Mouse (Mus musculus) spleen, adult 18-20 months (tissue): Measurements from ENCODE around the gene Hebp1.

ENCODE experiments used
- DNase-seq, 2 experiments: peaks; one replicate each; pipeline ENCODE4 v3.0.0; 2022; ENCODE audit warnings: mixed read lengths in 2 of 2

The Hebp1 gene

GRCm38 (mm10) chr6:135158509-135158908, 39.3 kb downstream of the Hebp1 start:
- no peak for DNase-seq

GRCm38 (mm10) chr6:135157496-135157895, 40.3 kb downstream of the Hebp1 start:
- DNase-seq = no peak

GRCm38 (mm10) chr6:135156597-135156996, 41.2 kb downstream of the Hebp1 start:
- DNase-seq = no peak

- no peak for DNase-seq
Measured at GRCm38 (mm10) chr6:135153719-135154118, 44.1 kb downstream of the Hebp1 start.

GRCm38 (mm10) chr6:135150311-135150710, 47.5 kb downstream of the Hebp1 start:
- DNase-seq = no peak

GRCm38 (mm10) chr6:135149722-135150121, 48.1 kb downstream of the Hebp1 start:
- DNase-seq = no peak

- DNase-seq = no peak
Measured at GRCm38 (mm10) chr6:135149175-135149574, 48.6 kb downstream of the Hebp1 start.

GRCm38 (mm10) chr6:135148506-135148905, 49.3 kb downstream of the Hebp1 start:
- no peak for DNase-seq

GRCm38 (mm10) chr6:135145976-135146375, 51.8 kb downstream of the Hebp1 start:
- DNase-seq = no peak

GRCm38 (mm10) chr6:135144516-135144915, 53.3 kb downstream of the Hebp1 start:
- DNase-seq = no peak

- no peak for DNase-seq
Measured at GRCm38 (mm10) chr6:135143151-135143550, 54.7 kb downstream of the Hebp1 start.

- no peak for DNase-seq
Measured at GRCm38 (mm10) chr6:135141451-135142147, 56.2 kb downstream of the Hebp1 start.

GRCm38 (mm10) chr6:135138746-135139145, 59.1 kb downstream of the Hebp1 start:
- no peak for DNase-seq

- DNase-seq = no peak
Measured at GRCm38 (mm10) chr6:135138207-135138606, 59.6 kb downstream of the Hebp1 start.

- DNase-seq = no peak
Measured at GRCm38 (mm10) chr6:135137736-135138135, 60.1 kb downstream of the Hebp1 start.

- DNase-seq = no peak
Measured at GRCm38 (mm10) chr6:135136439-135137161, 61.2 kb downstream of the Hebp1 start.

- no peak for DNase-seq
Measured at GRCm38 (mm10) chr6:135135735-135136134, 62.1 kb downstream of the Hebp1 start.

GRCm38 (mm10) chr6:135133486-135133885, 64.3 kb downstream of the Hebp1 start:
- no peak for DNase-seq

- DNase-seq = no peak
Measured at GRCm38 (mm10) chr6:135133086-135133485, 64.7 kb downstream of the Hebp1 start.

- no peak for DNase-seq
Measured at GRCm38 (mm10) chr6:135124755-135125380, 73.0 kb downstream of the Hebp1 start.

GRCm38 (mm10) chr6:135118183-135118582, 79.6 kb downstream of the Hebp1 start, which contains the start of gene Gprc5d:
Gene Gprc5d, minus strand, starts transcription at chr6:135118283.
- DNase-seq = no peak

- no peak for DNase-seq
Measured at GRCm38 (mm10) chr6:135116479-135116878, 81.3 kb downstream of the Hebp1 start.

GRCm38 (mm10) chr6:135113114-135113436, 84.7 kb downstream of the Hebp1 start:
- DNase-seq = no peak
